Mouse (Mus musculus): ENCODE results near the gene Plod3. TPM values are rescaled to one million over a fixed set of nuclear protein-coding genes. Genes with fewer than 3 reads are reported as not detected.

Gene Plod3
- polyA plus RNA-seq, 1 experiment from 2014 or later: 28.7 TPM

DNA sequence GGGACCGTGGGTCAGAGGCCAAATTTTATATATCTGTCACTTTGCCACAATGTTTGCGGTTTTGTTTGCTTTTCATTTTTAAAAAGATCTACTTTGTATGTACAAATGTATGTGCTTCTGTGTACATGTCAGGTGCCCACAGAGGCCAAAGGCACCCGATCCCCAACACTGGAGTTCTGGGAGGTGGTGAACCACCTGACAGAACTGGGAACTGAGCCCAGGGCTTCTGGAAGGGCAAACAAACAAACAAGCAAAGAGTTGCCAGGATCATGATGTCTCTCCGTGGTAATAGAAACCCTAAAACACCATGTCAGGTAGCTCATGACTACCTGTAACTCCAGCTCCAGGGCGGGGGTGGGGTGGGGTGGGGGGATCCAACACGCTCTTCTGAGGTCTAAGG is 26.8 kb upstream of the Plod3 start:
- DNase-seq (ENCODE audit: low spot score) (no peak), ATAC-seq (replicated peaks; ENCODE audit: low FRiP score) (no peak)
- 91% methylated on average over 6 of the region's 6 CpGs for WGBS
- no peak overlapping the region for H3K4me2 ChIP-seq
- no peak overlapping the region for H3K4me3 ChIP-seq (ENCODE audit: low read depth, low read length)
- H3K9me3 ChIP-seq (ENCODE audit: control insufficient read depth, low read length): no peaks in the 10 kb centered on the region
- H3K27ac ChIP-seq (ENCODE audit: low read depth, low read length): no peak overlapping the region
- H3K4me1 ChIP-seq (replicated peaks; ENCODE audit: control insufficient read depth, insufficient read depth, low read length): peaks cover 22% of the 10 kb centered on the region
- H3K9ac ChIP-seq (ENCODE audit: low read depth, low read length): no peak overlapping the region
- peaks cover 21% of the 10 kb centered on the region for H3K36me3 ChIP-seq (ENCODE audit: control insufficient read depth, insufficient read depth, low read length)
- no peaks in the 10 kb centered on the region for H3K27me3 ChIP-seq (replicated peaks; ENCODE audit: control insufficient read depth, insufficient read depth, low read length)

DNA sequence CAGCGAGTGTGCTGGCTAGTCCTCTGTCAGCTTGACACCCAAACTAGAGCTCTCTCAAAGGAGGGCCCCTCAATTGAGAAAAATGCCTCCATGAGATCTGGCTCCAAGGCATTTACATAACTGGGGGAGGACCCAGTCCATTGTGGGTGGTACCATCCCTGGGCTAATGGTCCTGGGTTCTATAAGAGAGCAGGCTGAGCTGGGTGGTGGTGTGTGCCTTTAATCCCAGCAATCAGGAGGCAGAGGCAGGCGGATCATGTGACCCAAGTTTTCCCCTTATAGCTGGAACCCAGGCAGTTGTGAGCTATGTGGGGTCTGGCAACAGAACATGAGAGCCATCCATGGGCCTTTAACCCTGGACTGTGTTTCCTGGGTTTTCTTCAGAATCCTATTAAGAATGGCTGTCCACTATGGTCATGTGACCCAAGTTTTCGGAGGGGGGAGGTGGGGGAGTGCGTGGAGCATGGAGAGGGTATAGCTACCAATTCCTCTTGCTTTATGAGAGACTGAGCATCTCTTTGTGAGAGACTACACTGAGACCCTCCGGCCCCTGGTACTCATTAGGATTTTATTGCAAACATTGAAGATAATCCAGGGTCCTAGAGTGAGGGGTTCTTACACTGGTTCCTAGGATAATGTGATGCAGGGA is 25.4 kb upstream of the Plod3 start:
- WGBS: 27% methylated on average over 5 of the region's 5 CpGs
- Histone ChIP-seq H3K4me3 (ENCODE audit: low read depth, low read length) (peak overlapping the region; percentile 72), H3K36me3 (ENCODE audit: control insufficient read depth, insufficient read depth, low read length) (peaks cover 27% of the 10 kb centered on the region), H3K4me1 (replicated peaks; ENCODE audit: control insufficient read depth, insufficient read depth, low read length) (peaks cover 35% of the 10 kb centered on the region), H3K9me3 (ENCODE audit: control insufficient read depth, low read length) (no peaks in the 10 kb centered on the region), H3K9ac (ENCODE audit: low read depth, low read length) (peak overlapping the region; percentile 77), H3K4me2 (peak overlapping the region; percentile 79), H3K27me3 (replicated peaks; ENCODE audit: control insufficient read depth, insufficient read depth, low read length) (no peaks in the 10 kb centered on the region), H3K27ac (ENCODE audit: low read depth, low read length) (peak overlapping the region; percentile 79)
- ATAC-seq (replicated peaks; ENCODE audit: low FRiP score) (peak; percentile 6; the same call in 1 of the 2 replicates), DNase-seq (ENCODE audit: low spot score) (no peak)

DNA sequence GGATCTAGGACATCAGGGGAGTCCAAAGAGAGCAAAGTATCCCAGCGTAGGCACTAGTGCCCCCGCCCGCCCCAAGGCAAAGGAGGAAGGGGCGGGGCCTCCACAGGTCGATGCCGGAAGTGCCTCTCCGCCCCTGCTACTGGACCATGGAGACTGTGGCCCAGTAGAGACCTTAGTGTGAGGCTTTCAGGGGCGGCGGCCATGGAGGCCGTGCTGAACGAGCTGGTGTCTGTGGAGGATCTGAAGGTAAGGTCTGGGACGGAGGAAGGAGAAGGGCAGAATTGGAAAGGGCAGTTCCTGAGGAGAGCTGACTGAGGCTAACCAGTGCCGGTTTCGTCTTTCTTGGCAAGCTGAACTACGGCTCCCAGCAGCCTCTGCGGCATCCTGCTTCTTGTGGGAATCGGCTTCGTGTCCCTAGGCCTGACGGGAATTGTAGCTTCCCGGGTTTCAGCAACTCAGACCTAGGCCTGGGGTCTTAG is 24.8 kb upstream of the Plod3 start:
- H3K9ac ChIP-seq (ENCODE audit: low read depth, low read length): peak overlapping the region; percentile 77
- under 1% methylated on average over 20 of the region's 20 CpGs for WGBS
- H3K27ac ChIP-seq (ENCODE audit: low read depth, low read length): peak overlapping the region; percentile 79
- H3K4me2 ChIP-seq: peak overlapping the region; percentile 79
- H3K4me1 ChIP-seq (replicated peaks; ENCODE audit: control insufficient read depth, insufficient read depth, low read length): peaks cover 37% of the 10 kb centered on the region
- no peaks in the 10 kb centered on the region for H3K27me3 ChIP-seq (replicated peaks; ENCODE audit: control insufficient read depth, insufficient read depth, low read length)
- H3K4me3 ChIP-seq (ENCODE audit: low read depth, low read length): peak overlapping the region; percentile 72
- DNase-seq (ENCODE audit: low spot score) (peak; percentile 94), ATAC-seq (replicated peaks; ENCODE audit: low FRiP score) (peak; percentile 88)
- no peaks in the 10 kb centered on the region for H3K9me3 ChIP-seq (ENCODE audit: control insufficient read depth, low read length)
- H3K36me3 ChIP-seq (ENCODE audit: control insufficient read depth, insufficient read depth, low read length): peaks cover 27% of the 10 kb centered on the region

DNA sequence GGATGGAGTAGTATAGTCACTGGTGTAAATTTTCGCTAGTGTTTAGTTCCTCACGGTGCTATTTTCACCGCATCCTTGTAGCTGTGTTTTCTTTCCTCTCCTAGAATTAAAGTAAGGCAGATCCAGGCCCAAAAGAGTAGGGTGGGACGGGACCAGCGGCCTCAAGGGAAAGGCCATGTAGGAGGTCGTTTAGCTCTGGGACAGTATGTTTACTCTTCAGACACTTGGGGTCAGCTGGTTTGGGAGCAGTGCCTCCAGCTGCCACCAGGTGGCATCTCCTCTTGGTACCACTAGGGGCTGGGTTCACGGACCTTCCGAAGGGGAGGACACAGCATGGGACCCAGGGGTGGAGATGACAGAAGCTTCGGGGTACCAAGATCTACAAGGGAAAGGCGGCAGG is 24.3 kb upstream of the Plod3 start:
- H3K9ac ChIP-seq (ENCODE audit: low read depth, low read length): peak overlapping the region; percentile 77
- H3K27me3 ChIP-seq (replicated peaks; ENCODE audit: control insufficient read depth, insufficient read depth, low read length): no peaks in the 10 kb centered on the region
- H3K36me3 ChIP-seq (ENCODE audit: control insufficient read depth, insufficient read depth, low read length): peaks cover 27% of the 10 kb centered on the region
- peak overlapping the region; percentile 72 for H3K4me3 ChIP-seq (ENCODE audit: low read depth, low read length)
- peaks cover 37% of the 10 kb centered on the region for H3K4me1 ChIP-seq (replicated peaks; ENCODE audit: control insufficient read depth, insufficient read depth, low read length)
- DNase-seq (ENCODE audit: low spot score) (peak; percentile 71), ATAC-seq (replicated peaks; ENCODE audit: low FRiP score) (peak; percentile 66)
- peak overlapping the region; percentile 79 for H3K4me2 ChIP-seq
- no peaks in the 10 kb centered on the region for H3K9me3 ChIP-seq (ENCODE audit: control insufficient read depth, low read length)
- 1% methylated on average over 10 of the region's 10 CpGs for WGBS
- H3K27ac ChIP-seq (ENCODE audit: low read depth, low read length): peak overlapping the region; percentile 79

DNA sequence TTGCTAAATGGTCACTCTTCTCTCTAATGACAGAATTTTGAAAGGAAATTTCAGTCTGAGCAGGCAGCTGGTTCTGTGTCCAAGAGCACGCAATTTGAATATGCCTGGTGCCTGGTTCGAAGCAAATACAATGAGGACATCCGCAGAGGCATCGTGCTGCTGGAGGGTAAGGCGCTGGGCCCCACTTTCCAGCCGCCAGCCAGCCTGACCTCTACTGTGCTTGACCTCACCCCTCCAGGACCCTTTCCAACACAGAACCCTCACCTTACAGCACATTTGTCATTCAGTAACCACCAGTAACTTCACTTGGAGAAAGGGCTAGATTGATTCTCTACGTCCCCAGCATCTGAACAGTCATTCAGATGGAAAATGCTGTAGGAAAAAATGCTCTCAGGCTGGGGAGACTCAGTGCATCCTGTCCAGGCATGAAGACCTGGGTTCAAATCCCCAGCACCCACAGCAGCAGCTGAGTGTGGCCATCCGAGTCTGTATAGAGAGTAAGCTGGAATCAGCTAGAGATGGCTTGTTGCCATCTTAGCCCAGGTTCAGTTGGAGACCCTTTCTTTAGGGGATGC is 23.8 kb upstream of the Plod3 start:
- Histone ChIP-seq H3K4me3 (ENCODE audit: low read depth, low read length) (peak overlapping the region; percentile 72), H3K36me3 (ENCODE audit: control insufficient read depth, insufficient read depth, low read length) (peaks cover 27% of the 10 kb centered on the region), H3K27me3 (replicated peaks; ENCODE audit: control insufficient read depth, insufficient read depth, low read length) (no peaks in the 10 kb centered on the region), H3K4me2 (peak overlapping the region; percentile 79), H3K27ac (ENCODE audit: low read depth, low read length) (peak overlapping the region; percentile 23; the same call in 1 of the 2 replicates), H3K9me3 (ENCODE audit: control insufficient read depth, low read length) (no peaks in the 10 kb centered on the region), H3K9ac (ENCODE audit: low read depth, low read length) (peak overlapping the region; percentile 77), H3K4me1 (replicated peaks; ENCODE audit: control insufficient read depth, insufficient read depth, low read length) (peaks cover 37% of the 10 kb centered on the region)
- DNase-seq (ENCODE audit: low spot score) (no peak), ATAC-seq (replicated peaks; ENCODE audit: low FRiP score) (no peak)
- WGBS: 73% methylated on average over 8 of the region's 8 CpGs

DNA sequence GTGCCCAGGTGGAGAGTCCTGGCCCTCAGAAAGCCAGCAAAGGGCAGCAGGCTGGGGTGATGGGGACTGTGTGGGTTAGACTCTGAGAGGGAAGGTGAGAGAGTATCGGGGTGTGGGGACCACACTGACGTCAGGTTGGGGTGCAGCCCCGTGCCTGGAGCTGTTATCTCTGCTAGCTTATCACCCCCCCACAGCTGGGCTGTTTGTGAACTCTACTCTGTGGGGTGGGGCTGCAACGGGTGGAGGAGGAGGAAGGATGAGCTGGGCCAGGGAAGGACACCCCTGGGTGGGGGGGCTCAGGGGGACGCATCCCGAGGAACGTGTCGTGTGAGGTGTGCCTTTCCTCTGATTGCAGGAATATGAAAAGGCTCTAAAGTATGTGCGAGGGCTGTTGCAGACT is 21.6 kb upstream of the Plod3 start:
- Histone ChIP-seq H3K36me3 (ENCODE audit: control insufficient read depth, insufficient read depth, low read length) (peaks cover 24% of the 10 kb centered on the region), H3K4me2 (peak overlapping the region; percentile 43), H3K9ac (ENCODE audit: low read depth, low read length) (peak overlapping the region; percentile 52; the same call in 1 of the 2 replicates), H3K4me1 (replicated peaks; ENCODE audit: control insufficient read depth, insufficient read depth, low read length) (peaks cover 37% of the 10 kb centered on the region), H3K27me3 (replicated peaks; ENCODE audit: control insufficient read depth, insufficient read depth, low read length) (no peaks in the 10 kb centered on the region), H3K27ac (ENCODE audit: low read depth, low read length) (peak overlapping the region; percentile 76), H3K4me3 (ENCODE audit: low read depth, low read length) (no peak overlapping the region), H3K9me3 (ENCODE audit: control insufficient read depth, low read length) (no peaks in the 10 kb centered on the region)
- 58% methylated on average over 9 of the region's 9 CpGs for WGBS
- peak; percentile 75 for ATAC-seq (replicated peaks; ENCODE audit: low FRiP score)
- DNase-seq (ENCODE audit: low spot score): no peak

DNA sequence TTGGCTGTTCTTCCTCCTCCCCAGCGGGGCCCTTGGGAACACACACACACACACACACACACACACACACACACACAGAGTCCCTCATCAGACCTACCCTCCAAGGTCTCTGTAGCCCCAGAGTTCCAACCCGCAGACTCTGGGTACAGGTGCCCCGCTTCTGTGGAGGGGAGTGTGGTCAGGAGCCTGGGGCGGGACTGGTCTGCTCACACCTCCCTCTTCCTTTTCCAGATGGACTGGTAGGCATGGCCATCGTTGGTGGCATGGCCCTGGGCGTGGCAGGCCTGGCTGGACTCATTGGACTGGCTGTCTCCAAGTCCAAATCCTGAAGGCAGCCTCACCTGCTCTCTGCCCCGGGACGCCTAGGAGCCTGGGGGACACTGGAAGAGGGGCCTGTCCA is 21.1 kb upstream of the Plod3 start:
- H3K27me3 ChIP-seq (replicated peaks; ENCODE audit: control insufficient read depth, insufficient read depth, low read length): no peaks in the 10 kb centered on the region
- H3K4me2 ChIP-seq: peak overlapping the region; percentile 43
- H3K4me3 ChIP-seq (ENCODE audit: low read depth, low read length): no peak overlapping the region
- H3K9ac ChIP-seq (ENCODE audit: low read depth, low read length): peak overlapping the region; percentile 10; the same call in 1 of the 2 replicates
- no peak for DNase-seq (ENCODE audit: low spot score)
- peaks cover 37% of the 10 kb centered on the region for H3K4me1 ChIP-seq (replicated peaks; ENCODE audit: control insufficient read depth, insufficient read depth, low read length)
- H3K27ac ChIP-seq (ENCODE audit: low read depth, low read length): peak overlapping the region; percentile 76
- ATAC-seq (replicated peaks; ENCODE audit: low FRiP score): peak; percentile 19; the same call in 1 of the 2 replicates
- peaks cover 24% of the 10 kb centered on the region for H3K36me3 ChIP-seq (ENCODE audit: control insufficient read depth, insufficient read depth, low read length)
- no peaks in the 10 kb centered on the region for H3K9me3 ChIP-seq (ENCODE audit: control insufficient read depth, low read length)
- 85% methylated on average over 8 of the region's 8 CpGs for WGBS

DNA sequence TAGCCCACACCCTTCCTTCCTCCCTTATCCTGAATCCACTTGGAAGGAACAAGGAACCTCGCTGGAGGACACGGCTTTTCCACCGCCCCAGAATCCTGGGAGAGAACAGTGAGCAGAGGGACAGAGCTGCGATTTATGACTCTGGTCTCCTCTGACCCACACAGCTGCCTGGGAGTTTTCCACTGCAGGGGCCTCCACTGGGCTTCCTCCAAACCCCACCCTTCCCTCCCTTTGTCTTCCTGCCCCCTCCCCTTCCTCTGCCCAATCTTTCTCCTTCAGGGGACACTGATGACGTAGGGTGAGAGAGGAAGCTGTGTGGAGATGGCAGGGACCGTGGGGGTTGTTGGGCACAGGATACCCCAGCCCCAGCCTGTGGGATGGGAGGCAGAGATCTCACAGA is 20.5 kb upstream of the Plod3 start, which contains the start of gene Cldn15:
Cldn15 (plus strand) TSS at position 286 of the 400 bp plus-strand sequence.
- Histone ChIP-seq H3K4me1 (replicated peaks; ENCODE audit: control insufficient read depth, insufficient read depth, low read length) (peaks cover 37% of the 10 kb centered on the region), H3K4me2 (peak within 1 kb of the TSS; percentile 43), H3K4me3 (ENCODE audit: low read depth, low read length) (no peak within 1 kb of the TSS), H3K9me3 (ENCODE audit: control insufficient read depth, low read length) (no peaks in the 10 kb centered on the region), H3K27ac (ENCODE audit: low read depth, low read length) (peak within 1 kb of the TSS; percentile 76), H3K27me3 (replicated peaks; ENCODE audit: control insufficient read depth, insufficient read depth, low read length) (no peaks in the 10 kb centered on the region), H3K36me3 (ENCODE audit: control insufficient read depth, insufficient read depth, low read length) (peaks cover 24% of the 10 kb centered on the region), H3K9ac (ENCODE audit: low read depth, low read length) (peak within 1 kb of the TSS; percentile 10)
- DNase-seq (ENCODE audit: low spot score): no peak
- no peak for ATAC-seq (replicated peaks; ENCODE audit: low FRiP score)
- 53% methylated on average over 6 of the region's 6 CpGs for WGBS
